Mouse (Mus musculus) small intestine, adult 2 months (tissue): ENCODE measurements around the gene Sbk1.

ENCODE experiments used
- CTCF ChIP-seq: fragments of 200-500 bp; IDR thresholded peaks from 2 replicates; pipeline ENCODE4 v1.5.1; 2012; ENCODE audit warnings: low read depth, mild to moderate bottlenecking, control low read depth, inconsistent platforms, low read length, moderate library complexity, mixed read lengths; ENCODE audit not compliant: insufficient replicate concordance, insufficient read length; ENCODE audit errors: extremely low read depth
- POLR2A ChIP-seq: fragments of 200-500 bp; IDR thresholded peaks from 2 replicates; pipeline ENCODE4 v1.6.1; 2012; ENCODE audit warnings: low read depth, mild to moderate bottlenecking, control low read depth, inconsistent platforms, low read length, moderate library complexity

DNA sequence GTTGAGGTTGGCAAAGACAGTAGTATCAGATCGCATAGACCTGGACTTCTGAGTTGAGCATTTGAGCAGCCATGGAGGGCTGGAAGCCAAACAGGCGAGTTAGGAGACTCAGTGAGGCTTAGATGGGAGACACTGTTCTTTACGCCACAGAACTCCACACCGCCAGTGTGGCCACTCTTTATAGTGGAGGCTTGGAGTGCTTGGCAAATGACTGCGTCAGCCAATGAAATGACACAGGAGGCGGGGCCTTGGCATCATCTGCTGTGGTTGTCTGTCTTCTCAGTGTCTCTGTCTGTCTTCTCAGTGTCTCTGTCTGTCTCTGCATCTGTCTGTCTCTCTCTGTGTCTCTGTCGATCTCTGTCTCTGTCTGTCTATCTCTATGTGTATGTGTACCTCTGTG, 21.9 kb upstream of the Sbk1 start:
- no peak for TF ChIP-seq CTCF
- TF ChIP-seq POLR2A, result no peak
